Mouse (Mus musculus) forebrain, embryonic 10.5 days (tissue): Measurements from ENCODE around the gene Grid2ip. TPM values are rescaled to one million over a fixed set of nuclear protein-coding genes. Genes with fewer than 3 reads are reported as not detected.
"Not testable (repeated sequence)": the region's sequence is repeated elsewhere in the genome, so short reads cannot be mapped to it uniquely, and the experiment has no call there.

Source experiments
- DNase-seq: peaks from one replicate; pipeline ENCODE4 v3.0.0-alpha.2; 2017; ENCODE audit warnings: low spot score; ENCODE audit errors: extremely low spot score
- H3K27ac ChIP-seq: fragments of 300-500 bp; sonication (generic); 2 replicates; pipeline ENCODE4 v1.5.1; 2016; ENCODE audit warnings: mild to moderate bottlenecking
- H3K27me3 ChIP-seq: fragments of 300-500 bp; sonication (generic); 2 replicates; pipeline ENCODE4 v1.6.1; 2016; ENCODE audit warnings: mild to moderate bottlenecking; ENCODE audit not compliant: poor library complexity, severe bottlenecking
- H3K36me3 ChIP-seq: fragments of 300-500 bp; sonication (generic); replicated peaks from 2 replicates; pipeline ENCODE4 v1.6.1; 2016; ENCODE audit warnings: mild to moderate bottlenecking, moderate library complexity
- H3K4me1 ChIP-seq: fragments of 300-500 bp; sonication (generic); 2 replicates; pipeline ENCODE4 v1.6.1; 2016
- H3K4me3 ChIP-seq: fragments of 300-500 bp; sonication (generic); 2 replicates; pipeline ENCODE4 v1.5.1; 2016; ENCODE audit warnings: mild to moderate bottlenecking, moderate library complexity
- H3K9me3 ChIP-seq: fragments of 300-500 bp; sonication (generic); 2 replicates; pipeline ENCODE4 v1.6.1; 2016; ENCODE audit warnings: mild to moderate bottlenecking, moderate library complexity
- WGBS: fragments of 180-500 bp; shearing (Covaris S2); methylation state at CpG from one replicate; pipeline ENCODE4 v1.1.7; 2016; 5-methylcytosine and 5-hydroxymethylcytosine counted together
- polyA plus RNA-seq: library from polyadenylated mRNA; unstranded; fragments of >200 nt; fragmentation: Nextera tagmentation; extraction: Ambion mirVana; gene quantifications from 2 replicates; pipeline ENCODE4 v1.2.1, GENCODE M21; 2016

Grid2ip gene
- polyA plus RNA-seq, 1 experiment from 2014 or later: 0.19 TPM

GRCm38 (mm10) chr5:143369611-143370255, 12.6 kb downstream of the Grid2ip start:
- under 1% methylated on average over 36 of the region's 36 CpGs for WGBS
- DNase-seq: no peak

GRCm38 (mm10) chr5:143370416-143371145, 13.4 kb downstream of the Grid2ip start:
- Histone ChIP-seq H3K4me1 (peaks cover 22% of the 10 kb centered on the region), H3K27ac (no peak overlapping the region), H3K4me3 (peak overlapping the region; percentile 47), H3K27me3 (peaks cover 94% of the 10 kb centered on the region), H3K9me3 (no peaks in the 10 kb centered on the region), H3K36me3 (no peaks in the 10 kb centered on the region)
- WGBS: 25% methylated on average over 17 of the region's 17 CpGs
- no peak for DNase-seq

More at GRCm38 (mm10) chr5:143369611-143370255, 12.6 kb downstream of the Grid2ip start:
- no peaks in the 10 kb centered on the region for H3K36me3 ChIP-seq
- peak overlapping the region; percentile 47 for H3K4me3 ChIP-seq
- no peak overlapping the region for H3K27ac ChIP-seq
- peaks cover 94% of the 10 kb centered on the region for H3K27me3 ChIP-seq
- no peaks in the 10 kb centered on the region for H3K9me3 ChIP-seq
- peaks cover 20% of the 10 kb centered on the region for H3K4me1 ChIP-seq

GRCm38 (mm10) chr5:143371146-143371510, 14.0 kb downstream of the Grid2ip start:
- WGBS: 48% methylated on average over 4 of the region's 4 CpGs
- no peaks in the 10 kb centered on the region for H3K36me3 ChIP-seq

GRCm38 (mm10) chr5:143372818-143373217, 15.7 kb downstream of the Grid2ip start:
- H3K9me3 ChIP-seq: peaks cover 7% of the 10 kb centered on the region; the same call in 1 of the 2 replicates
- no peak overlapping the region for H3K27ac ChIP-seq
- DNase-seq: no peak
- peak overlapping the region; percentile 46 for H3K4me3 ChIP-seq
- whole genome bisulfite sequencing: 1% methylated on average over 35 of the region's 35 CpGs
- peaks cover 23% of the 10 kb centered on the region for H3K4me1 ChIP-seq
- peaks cover 88% of the 10 kb centered on the region for H3K27me3 ChIP-seq
- no peaks in the 10 kb centered on the region for H3K36me3 ChIP-seq

More at GRCm38 (mm10) chr5:143371146-143371510, 14.0 kb downstream of the Grid2ip start:
- Histone ChIP-seq H3K4me1 (peaks cover 23% of the 10 kb centered on the region), H3K27ac (no peak overlapping the region), H3K9me3 (no peaks in the 10 kb centered on the region), H3K4me3 (no peak overlapping the region), H3K27me3 (peaks cover 92% of the 10 kb centered on the region)
- no peak for DNase-seq

- Histone ChIP-seq H3K9me3 (peaks cover 7% of the 10 kb centered on the region; the same call in 1 of the 2 replicates), H3K4me1 (peaks cover 14% of the 10 kb centered on the region), H3K4me3 (peak overlapping the region; percentile 40), H3K36me3 (no peaks in the 10 kb centered on the region), H3K27me3 (peaks cover 64% of the 10 kb centered on the region), H3K27ac (no peak overlapping the region)
- peak; percentile 76 for DNase-seq
- WGBS: 9% methylated on average over 21 of the region's 21 CpGs
Measured at GRCm38 (mm10) chr5:143375242-143375641, 18.1 kb downstream of the Grid2ip start.

- H3K9me3 ChIP-seq: peaks cover 7% of the 10 kb centered on the region; the same call in 1 of the 2 replicates
- WGBS: 82% methylated on average over 4 of the region's 4 CpGs
- H3K4me3 ChIP-seq: no peak overlapping the region
- no peak overlapping the region for H3K27ac ChIP-seq
- peaks cover 56% of the 10 kb centered on the region for H3K27me3 ChIP-seq
- no peaks in the 10 kb centered on the region for H3K36me3 ChIP-seq
- no peak for DNase-seq
- H3K4me1 ChIP-seq: peaks cover 11% of the 10 kb centered on the region
Measured at GRCm38 (mm10) chr5:143376156-143376555, 19.0 kb downstream of the Grid2ip start.

- Histone ChIP-seq H3K9me3 (no peaks in the 10 kb centered on the region), H3K4me1 (peaks cover 11% of the 10 kb centered on the region), H3K27me3 (peaks cover 59% of the 10 kb centered on the region), H3K27ac (no peak overlapping the region), H3K36me3 (no peaks in the 10 kb centered on the region), H3K4me3 (peak overlapping the region; percentile 49)
- WGBS: 8% methylated on average over 39 of the region's 39 CpGs
- no peak for DNase-seq
Measured at GRCm38 (mm10) chr5:143386797-143387621, 29.9 kb downstream of the Grid2ip start.

GRCm38 (mm10) chr5:143394184-143394583, 37.0 kb downstream of the Grid2ip start:
- Histone ChIP-seq H3K36me3 (peaks cover 6% of the 10 kb centered on the region), H3K4me3 (no peak overlapping the region), H3K4me1 (no peaks in the 10 kb centered on the region), H3K27me3 (peaks cover under 1% of the 10 kb centered on the region), H3K9me3 (0 out of 2 replicates have a peak, but pooled peaks cover 5% of the 10 kb centered on the region), H3K27ac (no peak overlapping the region)
- DNase-seq: no peak
- WGBS: 83% methylated on average over 7 of the region's 7 CpGs

- not testable (repeated sequence) for H3K27me3 ChIP-seq, H3K4me1 ChIP-seq, DNase-seq, H3K9me3 ChIP-seq, H3K4me3 ChIP-seq, H3K36me3 ChIP-seq, H3K27ac ChIP-seq
- 88% methylated on average over 2 of the region's 2 CpGs for WGBS
Measured at GRCm38 (mm10) chr5:143394966-143395365, 37.8 kb downstream of the Grid2ip start.

GRCm38 (mm10) chr5:143395649-143396048, 38.5 kb downstream of the Grid2ip start:
- Histone ChIP-seq H3K9me3 (0 out of 2 replicates have a peak, but pooled peaks cover 5% of the 10 kb centered on the region), H3K4me3 (no peak overlapping the region), H3K4me1 (no peaks in the 10 kb centered on the region), H3K27me3 (no peaks in the 10 kb centered on the region), H3K27ac (no peak overlapping the region), H3K36me3 (peaks cover 8% of the 10 kb centered on the region)
- no peak for DNase-seq
- 43% methylated on average over 2 of the region's 2 CpGs for whole genome bisulfite sequencing

GRCm38 (mm10) chr5:143400501-143400900, 43.4 kb downstream of the Grid2ip start:
- WGBS: 93% methylated on average over 12 of the region's 12 CpGs
- no peak overlapping the region for H3K4me3 ChIP-seq
- no peak for DNase-seq
- H3K36me3 ChIP-seq: peaks cover 13% of the 10 kb centered on the region
- H3K27me3 ChIP-seq: no peaks in the 10 kb centered on the region
- H3K9me3 ChIP-seq: no peaks in the 10 kb centered on the region
- H3K27ac ChIP-seq: no peak overlapping the region
- peaks cover 31% of the 10 kb centered on the region for H3K4me1 ChIP-seq

- no peaks in the 10 kb centered on the region for H3K9me3 ChIP-seq
- DNase-seq: no peak
- no peak overlapping the region for H3K27ac ChIP-seq
- H3K4me3 ChIP-seq: no peak overlapping the region
- 81% methylated on average over 2 of the region's 2 CpGs for WGBS
- peaks cover 23% of the 10 kb centered on the region for H3K36me3 ChIP-seq
- peaks cover 37% of the 10 kb centered on the region for H3K4me1 ChIP-seq
- no peaks in the 10 kb centered on the region for H3K27me3 ChIP-seq
Measured at GRCm38 (mm10) chr5:143401556-143401955, 44.4 kb downstream of the Grid2ip start.
